In the genomic region with DNA sequence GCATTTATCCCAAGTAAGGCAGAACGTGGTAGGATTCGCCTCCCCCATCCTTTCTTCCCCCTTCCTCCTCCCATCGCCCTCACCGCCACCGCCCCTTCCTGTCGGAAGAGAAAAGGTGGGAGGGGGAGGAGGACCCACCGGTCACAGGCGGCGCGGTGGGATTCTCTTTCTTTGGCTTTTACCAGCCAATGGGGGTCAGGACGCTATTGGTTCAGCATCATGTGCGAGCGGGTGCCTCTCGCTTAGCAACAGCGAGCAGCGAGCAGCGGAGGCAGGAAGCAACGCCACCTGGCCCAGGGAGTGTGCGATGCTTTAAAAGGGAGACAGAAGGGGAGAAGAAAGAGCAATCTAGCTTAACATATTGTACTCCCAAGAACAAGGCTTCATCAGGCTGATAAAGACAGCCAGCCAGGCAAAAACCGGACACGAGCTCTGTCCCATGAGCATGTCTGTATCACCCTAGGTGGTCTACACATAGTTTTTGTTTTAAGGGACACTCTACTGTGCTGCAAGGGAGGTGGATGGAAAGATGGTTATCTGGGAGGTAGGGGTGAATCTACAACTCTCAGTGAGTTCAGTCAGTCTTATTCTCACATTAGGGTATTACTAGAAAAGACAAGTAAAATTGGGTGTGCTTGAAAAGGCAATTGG, we compare ENCODE assay signal across 8 mouse cellular contexts.
DNase-seq lines count a peak whose midpoint lies in the region; ATAC-seq lines count a peak whose summit lies in the region.

No protein-coding gene starts in this region.

- no peaks in the 10 kb centered on the region for H3K36me3 ChIP-seq in heart, embryonic 14.5 days (ENCODE audit: control insufficient read depth, insufficient read depth, low read length)
- no peaks in the 10 kb centered on the region for H3K36me3 ChIP-seq in kidney, embryonic 16.5 days (ENCODE audit: insufficient read depth, low read length)
- H3K36me3 ChIP-seq in liver, embryonic 11.5 days (ENCODE audit: control insufficient read depth, insufficient read depth, low read length), result no peaks in the 10 kb centered on the region

- H3K4me3 ChIP-seq in heart, embryonic 14.5 days (ENCODE audit: control insufficient read depth in 1 of 2, insufficient read depth in 1 of 2, low read depth in 1 of 2, low read length in 2 of 2), result peak overlapping the region; percentile 46 to 52
- H3K4me3 ChIP-seq in kidney, embryonic 16.5 days (ENCODE audit: low read length), result peak overlapping the region; percentile 46
- H3K4me3 ChIP-seq in liver, embryonic 11.5 days (ENCODE audit: low read depth, low read length), result peak overlapping the region; percentile 47

- H3K4me2 ChIP-seq in heart, embryonic 14.5 days (ENCODE audit: low read length), result peak overlapping the region; percentile 93
- H3K4me2 ChIP-seq in kidney, embryonic 16.5 days (replicated peaks; ENCODE audit: low read depth, low read length), result peak overlapping the region; percentile 61
- peak overlapping the region; percentile 76 for H3K4me2 ChIP-seq in liver, embryonic 11.5 days

- no peak overlapping the region for H3K27ac ChIP-seq in heart, embryonic 14.5 days (replicated peaks in 1 of 2; ENCODE audit: control insufficient read depth in 1 of 2, insufficient read depth in 1 of 2, low read depth in 2 of 2, low read length in 2 of 2)
- peak overlapping the region; percentile 64; the same call in 1 of the 2 replicates for H3K27ac ChIP-seq in kidney, embryonic 16.5 days (ENCODE audit: low read length)
- no peak overlapping the region; the same call in 1 of the 2 replicates for H3K27ac ChIP-seq in liver, embryonic 11.5 days (ENCODE audit: low read depth, low read length)

- H3K9me3 ChIP-seq in heart, embryonic 14.5 days (ENCODE audit: control insufficient read depth, low read length), result no peaks in the 10 kb centered on the region
- H3K9me3 ChIP-seq in kidney, embryonic 16.5 days (ENCODE audit: low read length), result no peaks in the 10 kb centered on the region
- H3K9me3 ChIP-seq in liver, embryonic 11.5 days (ENCODE audit: control insufficient read depth, low read length), result no peaks in the 10 kb centered on the region

- peak; percentile 27 to 36 for DNase-seq in lung, adult 18-20 months
- no peak for DNase-seq in lung, postnatal 36 days
- DNase-seq in embryo, embryonic 9.5 days (ENCODE audit: extremely low spot score), result peak; percentile 88
- peak; percentile 67 for DNase-seq in liver, embryonic 11.5 days (ENCODE audit: low spot score)
- peak; percentile 86 for DNase-seq in neural tube, embryonic 10.5 days (ENCODE audit: extremely low spot score, low spot score)
- DNase-seq in telencephalon, adult 2 months (ENCODE audit: low read depth, low spot score), result peak; percentile 87

- WGBS in heart, embryonic 14.5 days, result under 1% methylated on average over 17 of the region's 21 CpGs
- 2% methylated on average over 20 of the region's 21 CpGs for WGBS in kidney, embryonic 16.5 days
- under 1% methylated on average over 21 of the region's 21 CpGs for WGBS in liver, embryonic 11.5 days

- no peaks in the 10 kb centered on the region for H3K27me3 ChIP-seq in heart, embryonic 14.5 days (ENCODE audit: control insufficient read depth, insufficient read depth, low read length)
- no peaks in the 10 kb centered on the region for H3K27me3 ChIP-seq in kidney, embryonic 16.5 days (ENCODE audit: insufficient read depth, low read length)
- H3K27me3 ChIP-seq in liver, embryonic 11.5 days (replicated peaks; ENCODE audit: control insufficient read depth, insufficient read depth, low read length), result no peaks in the 10 kb centered on the region

- H3K4me1 ChIP-seq in heart, embryonic 14.5 days (ENCODE audit: control insufficient read depth in 2 of 2, insufficient read depth in 2 of 2, low read length in 2 of 2), result peaks cover 9 to 18% of the 10 kb centered on the region in 2 experiments; a peak in 3 of 4 replicates
- H3K4me1 ChIP-seq in kidney, embryonic 16.5 days (ENCODE audit: insufficient read depth, low read length), result peaks cover 14% of the 10 kb centered on the region
- peaks cover 24% of the 10 kb centered on the region for H3K4me1 ChIP-seq in liver, embryonic 11.5 days (replicated peaks; ENCODE audit: control insufficient read depth, insufficient read depth, low read length)

- no peak for ATAC-seq in heart, embryonic 14.5 days (ENCODE audit: insufficient number of reproducible peaks, insufficient read depth, low FRiP score, low read depth)
- ATAC-seq in kidney, embryonic 16.5 days (ENCODE audit: low FRiP score, low TSS enrichment), result peak; percentile 71
- ATAC-seq in liver, embryonic 11.5 days (replicated peaks; ENCODE audit: low FRiP score), result peak; percentile 56; the same call in 1 of the 2 replicates

- H3K9ac ChIP-seq in heart, embryonic 14.5 days (ENCODE audit: low read length), result peak overlapping the region; percentile 63
- peak overlapping the region; percentile 53 for H3K9ac ChIP-seq in kidney, embryonic 16.5 days (replicated peaks; ENCODE audit: low read length)
- H3K9ac ChIP-seq in liver, embryonic 11.5 days (ENCODE audit: low read depth, low read length), result peak overlapping the region; percentile 51
